Mouse (Mus musculus): ENCODE data around the gene Olfr985. TPM values are rescaled to one million over a fixed set of nuclear protein-coding genes. Genes with fewer than 3 reads are reported as not detected.

The Olfr985 gene
- polyA plus RNA-seq (2012; rRNA removed) (not detected in 2 replicates), polyA plus RNA-seq (2014; fragmentation: Nextera tagmentation; extraction: Ambion mirVana) (not detected in 2 replicates)

GRCm38 (mm10) chr9:40130084-40130483, at the start of gene Olfr985:
TSS of gene Olfr985 (minus strand) at chr9:40130184.
- no peak within 1 kb of the TSS for H3K9ac ChIP-seq (replicated peaks)
- ATAC-seq (ENCODE audit: insufficient read depth) (no peak), DNase-seq (ENCODE audit: low read depth in 3 of 3, low spot score in 3 of 3) (no peak)
- TF ChIP-seq EP300 (IDR thresholded peaks at IDR 0.05; ENCODE audit: low read depth) (no peak), CTCF (IDR thresholded peaks at IDR 0.05; ENCODE audit: low read depth) (no peak)
- no peak within 1 kb of the TSS for H3K4me3 ChIP-seq (ENCODE audit: insufficient read depth in 1 of 2, low read depth in 2 of 2, low read length in 2 of 2)
- no peaks in the 10 kb centered on the region for H3K9me3 ChIP-seq (ENCODE audit: control insufficient read depth, low read length)
- no peak within 1 kb of the TSS for H3K4me2 ChIP-seq (ENCODE audit: low read depth)
- 50% methylated on average over 1 of the region's 1 CpGs for WGBS (ENCODE audit: insufficient replicate concordance)
- H3K27ac ChIP-seq = no peak within 1 kb of the TSS
- no peaks in the 10 kb centered on the region for H3K36me3 ChIP-seq (replicated peaks; ENCODE audit: control insufficient read depth, insufficient read depth, low read depth)
- H3K27me3 ChIP-seq (ENCODE audit: control insufficient read depth, insufficient read depth, low read length) = no peaks in the 10 kb centered on the region
- H3K4me1 ChIP-seq (replicated peaks; ENCODE audit: control insufficient read depth in 2 of 2, insufficient read depth in 2 of 2, low read length in 1 of 2) = no peaks in the 10 kb centered on the region

GRCm38 (mm10) chr9:40177017-40177416, 47.0 kb upstream of the Olfr985 start:
- H3K9me3 ChIP-seq (ENCODE audit: control insufficient read depth, low read length) = no peaks in the 10 kb centered on the region
- H3K27me3 ChIP-seq (ENCODE audit: control insufficient read depth, insufficient read depth, low read length) = no peaks in the 10 kb centered on the region
- H3K4me1 ChIP-seq (replicated peaks; ENCODE audit: control insufficient read depth in 2 of 2, insufficient read depth in 2 of 2, low read length in 1 of 2) = no peaks in the 10 kb centered on the region
- DNase-seq (ENCODE audit: low read depth in 3 of 3, low spot score in 3 of 3) = no peak
- no peak overlapping the region for H3K9ac ChIP-seq (replicated peaks)
- no peak overlapping the region for H3K4me3 ChIP-seq (ENCODE audit: insufficient read depth in 1 of 2, low read depth in 2 of 2, low read length in 2 of 2)
- no peak for ATAC-seq (ENCODE audit: insufficient read depth)
- 70% methylated on average over 6 of the region's 6 CpGs for WGBS (ENCODE audit: insufficient replicate concordance)
- no peak overlapping the region for H3K4me2 ChIP-seq (ENCODE audit: low read depth)
- no peak overlapping the region for H3K27ac ChIP-seq
- TF ChIP-seq EP300 (IDR thresholded peaks at IDR 0.05; ENCODE audit: low read depth) (no peak), CTCF (IDR thresholded peaks at IDR 0.05; ENCODE audit: low read depth) (no peak)
- H3K36me3 ChIP-seq (replicated peaks; ENCODE audit: control insufficient read depth, insufficient read depth, low read depth) = no peaks in the 10 kb centered on the region

DNA sequence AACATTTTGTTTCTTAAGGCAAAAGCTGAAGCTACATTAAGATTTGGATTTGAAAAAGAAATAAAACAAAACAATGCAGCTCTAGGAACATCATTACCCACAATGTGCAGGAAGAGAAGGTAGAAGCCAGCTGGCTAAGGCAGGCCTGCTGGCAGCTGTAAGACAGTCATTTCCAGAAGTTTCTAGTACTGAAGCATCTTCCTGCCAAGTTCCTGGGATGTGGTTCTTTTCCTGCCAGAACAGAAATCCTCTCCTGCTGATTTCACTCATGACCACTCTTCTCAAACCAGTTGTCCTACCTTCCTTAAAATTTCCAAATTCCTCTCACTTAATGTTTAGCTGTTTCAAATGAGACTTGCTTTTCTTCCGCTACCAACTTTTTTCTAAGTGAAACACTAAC, 36.5 kb upstream of the Olfr985 start:
- TF ChIP-seq CTCF (IDR thresholded peaks at IDR 0.05; ENCODE audit: low read depth) (no peak), EP300 (IDR thresholded peaks at IDR 0.05; ENCODE audit: low read depth) (no peak)
- Histone ChIP-seq H3K36me3 (replicated peaks; ENCODE audit: control insufficient read depth, insufficient read depth, low read depth) (no peaks in the 10 kb centered on the region), H3K4me2 (ENCODE audit: low read depth) (no peak overlapping the region), H3K9ac (replicated peaks) (no peak overlapping the region), H3K4me1 (replicated peaks; ENCODE audit: control insufficient read depth in 2 of 2, insufficient read depth in 2 of 2, low read length in 1 of 2) (no peaks in the 10 kb centered on the region), H3K27ac (no peak overlapping the region), H3K4me3 (ENCODE audit: insufficient read depth in 1 of 2, low read depth in 2 of 2, low read length in 2 of 2) (no peak overlapping the region), H3K9me3 (ENCODE audit: control insufficient read depth, low read length) (no peaks in the 10 kb centered on the region), H3K27me3 (ENCODE audit: control insufficient read depth, insufficient read depth, low read length) (no peaks in the 10 kb centered on the region)
- no peak for DNase-seq (ENCODE audit: low read depth in 3 of 3, low spot score in 3 of 3)
- ATAC-seq (ENCODE audit: insufficient read depth) = no peak
- 67% methylated on average over 1 of the region's 1 CpGs for WGBS (ENCODE audit: insufficient replicate concordance)

DNA sequence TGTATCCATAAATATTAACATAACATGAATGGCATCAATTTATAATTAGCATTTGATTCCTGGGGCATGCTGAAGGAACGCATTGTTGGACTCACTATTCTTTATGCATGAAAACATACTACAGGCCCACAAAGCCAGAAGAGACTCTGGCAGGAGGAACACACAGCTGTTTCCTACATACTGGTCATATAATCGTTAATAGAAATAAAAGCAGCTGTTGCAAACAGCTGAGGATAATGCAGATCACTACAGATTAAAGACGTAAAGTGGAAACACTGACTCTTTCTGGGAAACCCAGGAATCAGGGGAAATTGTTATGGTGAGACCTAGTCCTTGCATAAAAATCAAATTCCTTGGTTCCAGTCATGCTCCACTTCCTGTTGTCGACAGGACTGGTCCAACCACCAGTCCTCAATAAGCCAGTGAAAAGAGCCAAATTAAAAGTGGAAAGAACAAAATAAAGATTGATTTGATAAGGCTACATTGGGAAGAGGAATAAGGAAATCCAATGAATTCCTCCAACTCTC, 25.2 kb upstream of the Olfr985 start:
- no peak overlapping the region for H3K4me3 ChIP-seq (ENCODE audit: insufficient read depth in 1 of 2, low read depth in 2 of 2, low read length in 2 of 2)
- H3K9ac ChIP-seq (replicated peaks) = no peak overlapping the region
- no peak for DNase-seq (ENCODE audit: low read depth in 3 of 3, low spot score in 3 of 3)
- H3K27me3 ChIP-seq (ENCODE audit: control insufficient read depth, insufficient read depth, low read length) = no peaks in the 10 kb centered on the region
- H3K27ac ChIP-seq = no peak overlapping the region
- 60% methylated on average over 4 of the region's 4 CpGs for WGBS (ENCODE audit: insufficient replicate concordance)
- no peak for ATAC-seq (ENCODE audit: insufficient read depth)
- no peak overlapping the region for H3K4me2 ChIP-seq (ENCODE audit: low read depth)
- no peak for TF ChIP-seq EP300 (IDR thresholded peaks at IDR 0.05; ENCODE audit: low read depth)
- no peak for TF ChIP-seq CTCF (IDR thresholded peaks at IDR 0.05; ENCODE audit: low read depth)
- H3K9me3 ChIP-seq (ENCODE audit: control insufficient read depth, low read length) = no peaks in the 10 kb centered on the region
- H3K4me1 ChIP-seq (replicated peaks; ENCODE audit: control insufficient read depth in 2 of 2, insufficient read depth in 2 of 2, low read length in 1 of 2) = no peaks in the 10 kb centered on the region
- H3K36me3 ChIP-seq (replicated peaks; ENCODE audit: control insufficient read depth, insufficient read depth, low read depth) = no peaks in the 10 kb centered on the region

GRCm38 (mm10) chr9:40141544-40141943, 11.6 kb upstream of the Olfr985 start:
- H3K4me2 ChIP-seq (ENCODE audit: low read depth) = no peak overlapping the region
- WGBS (ENCODE audit: insufficient replicate concordance) = 32% methylated on average over 1 of the region's 1 CpGs
- no peak overlapping the region for H3K4me3 ChIP-seq (ENCODE audit: insufficient read depth in 1 of 2, low read depth in 2 of 2, low read length in 2 of 2)

More at GRCm38 (mm10) chr9:40141544-40141943, 11.6 kb upstream of the Olfr985 start:
- Histone ChIP-seq H3K9ac (replicated peaks) (no peak overlapping the region), H3K9me3 (ENCODE audit: control insufficient read depth, low read length) (no peaks in the 10 kb centered on the region), H3K27ac (no peak overlapping the region), H3K4me1 (replicated peaks; ENCODE audit: control insufficient read depth in 2 of 2, insufficient read depth in 2 of 2, low read length in 1 of 2) (no peaks in the 10 kb centered on the region), H3K27me3 (ENCODE audit: control insufficient read depth, insufficient read depth, low read length) (no peaks in the 10 kb centered on the region), H3K36me3 (replicated peaks; ENCODE audit: control insufficient read depth, insufficient read depth, low read depth) (no peaks in the 10 kb centered on the region)
- DNase-seq (ENCODE audit: low read depth in 3 of 3, low spot score in 3 of 3) (no peak), ATAC-seq (ENCODE audit: insufficient read depth) (no peak)
- TF ChIP-seq EP300 (IDR thresholded peaks at IDR 0.05; ENCODE audit: low read depth) (no peak), CTCF (IDR thresholded peaks at IDR 0.05; ENCODE audit: low read depth) (no peak)
